Mouse (Mus musculus): ENCODE results near the gene Adamts7. TPM values are rescaled to one million over a fixed set of nuclear protein-coding genes. Genes with fewer than 3 reads are reported as not detected.
A peak's percentile ranks its signal among the peaks of the same experiment; 100 is the strongest.

The Adamts7 gene
- under 1 TPM; 0.59 to 0.97 TPM for total RNA-seq (2021)
- long read RNA-seq, experiment 1, partial matches to known transcripts = 1 of 1 reads
- long read RNA-seq, experiment 1, other reads (novel, unspliced or antisense) = 0 of 1 reads
- long read RNA-seq, experiment 2, partial matches to known transcripts = 0 of 1 reads
- long read RNA-seq, experiment 2, other reads (novel, unspliced or antisense) = 1 of 1 reads

- peak within 1 kb of the TSS; percentile 70 for H3K4me3 ChIP-seq
- TF ChIP-seq CTCF (conservative IDR thresholded peaks at IDR 0.05) = no peak
- no peak within 1 kb of the TSS for H3K27ac ChIP-seq
- no peak for DNase-seq (ENCODE audit: low spot score in 2 of 2)
These were observed at the start of gene Adamts7 for GRCm38 (mm10) chr9:90162926-90163748. TSS of gene Adamts7 (plus strand) at chr9:90163069.

GRCm38 (mm10) chr9:90113151-90113550 lies 49.7 kb upstream of the Adamts7 start:
- Histone ChIP-seq H3K27ac (peak overlapping the region; percentile 100), H3K4me3 (peak overlapping the region; percentile 98)
- TF ChIP-seq CTCF (conservative IDR thresholded peaks at IDR 0.05) = no peak
- DNase-seq (ENCODE audit: low spot score in 2 of 2) = no peak

DNA sequence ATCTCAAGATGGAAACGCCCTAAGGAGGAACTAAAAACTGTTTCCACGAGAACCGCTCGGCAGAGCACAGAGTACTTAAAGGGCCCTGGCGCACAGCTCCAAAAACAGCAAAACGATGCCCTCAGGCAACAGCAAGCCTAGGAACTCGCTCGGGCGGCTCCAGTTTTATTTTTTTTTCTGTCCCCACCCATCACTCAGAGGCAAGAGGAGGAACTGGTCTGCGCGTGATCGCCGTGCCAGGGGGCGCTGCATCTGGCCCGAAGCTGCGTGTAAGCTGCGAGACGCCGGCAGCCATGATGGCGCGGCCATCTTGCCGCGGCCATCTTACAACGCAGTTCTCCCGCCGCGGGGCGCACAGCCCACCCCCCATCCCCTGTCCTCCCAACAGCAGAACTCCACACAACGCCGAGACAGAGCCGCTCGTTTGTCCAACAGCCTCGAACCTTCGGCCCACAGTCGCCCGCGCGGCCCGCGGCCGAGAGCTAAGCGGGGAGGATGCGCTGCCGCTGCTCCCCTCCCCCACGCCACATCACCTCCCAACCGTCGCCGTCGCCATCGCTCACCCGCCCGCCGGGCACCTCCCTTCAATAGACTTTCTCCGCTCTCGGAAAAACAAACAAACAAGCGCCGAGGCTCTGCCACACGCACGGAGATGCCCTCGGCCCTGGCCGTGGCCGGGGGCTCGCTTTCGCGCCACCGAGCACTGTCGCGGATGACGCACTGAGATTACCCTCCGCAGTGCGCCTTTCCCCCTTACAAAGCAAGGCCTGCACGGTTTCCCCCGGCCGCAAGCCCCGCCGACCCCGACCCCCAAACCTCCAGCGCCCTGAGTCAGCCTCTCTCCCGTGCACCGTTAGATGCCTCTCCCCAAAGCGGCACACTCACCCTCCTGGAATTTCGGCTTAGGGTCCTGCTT lies 49.0 kb upstream of the Adamts7 start:
- peak overlapping the region; percentile 98 for H3K4me3 ChIP-seq
- H3K27ac ChIP-seq = peak overlapping the region; percentile 100
- peak; percentile 79 for TF ChIP-seq CTCF (conservative IDR thresholded peaks at IDR 0.05)
- peak; percentile 87 to 88 for DNase-seq (ENCODE audit: low spot score in 2 of 2)

DNA sequence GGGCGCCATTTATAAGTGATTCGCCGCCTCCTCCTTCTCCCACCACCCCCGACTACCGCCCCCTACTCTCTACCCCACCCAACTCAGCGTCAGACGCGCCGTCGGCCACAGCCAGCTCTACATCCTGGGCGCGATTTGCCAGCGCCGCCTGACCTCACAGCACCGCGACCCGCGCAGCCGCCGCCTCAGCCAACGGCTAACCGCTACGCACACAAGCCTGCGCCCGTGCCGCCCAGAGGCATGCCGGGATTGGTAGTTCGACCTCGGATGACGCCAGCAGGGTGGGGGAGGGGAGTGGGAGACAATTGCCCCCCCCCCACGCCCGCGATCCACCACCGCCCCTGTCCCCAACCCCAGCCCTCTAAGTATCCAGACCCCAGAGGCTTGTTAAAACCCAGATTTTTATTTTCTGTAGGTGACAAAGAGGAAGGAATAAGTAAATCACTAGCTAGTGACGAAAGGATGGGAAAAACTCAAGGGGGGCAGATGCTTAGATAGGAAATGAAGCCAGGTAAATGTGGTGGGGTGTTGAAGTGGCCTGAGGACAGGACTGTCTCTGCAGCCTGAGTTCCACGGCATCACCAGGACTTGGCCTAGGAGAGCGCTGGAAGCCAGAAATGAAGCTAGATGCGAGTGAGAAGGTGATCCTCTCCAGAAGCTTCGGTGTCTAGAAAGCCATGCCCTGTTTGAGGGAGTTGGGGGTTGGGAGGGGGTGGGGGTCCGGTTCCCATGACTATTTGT lies 48.1 kb upstream of the Adamts7 start, which contains the start of gene Morf4l1:
Morf4l1 (minus strand) TSS at position 208 of the 741 bp plus-strand sequence.
- Histone ChIP-seq H3K27ac (peak within 1 kb of the TSS; percentile 100), H3K4me3 (peak within 1 kb of the TSS; percentile 98)
- no peak for TF ChIP-seq CTCF (conservative IDR thresholded peaks at IDR 0.05)
- peak; percentile 98 to 99 for DNase-seq (ENCODE audit: low spot score in 2 of 2)

GRCm38 (mm10) chr9:90115308-90115700 lies 47.6 kb upstream of the Adamts7 start:
- no peak for TF ChIP-seq CTCF (conservative IDR thresholded peaks at IDR 0.05)
- H3K27ac ChIP-seq = peak overlapping the region; percentile 100; the same call in 1 of the 2 replicates
- DNase-seq (ENCODE audit: low spot score in 2 of 2) = no peak
- H3K4me3 ChIP-seq = peak overlapping the region; percentile 98

DNA sequence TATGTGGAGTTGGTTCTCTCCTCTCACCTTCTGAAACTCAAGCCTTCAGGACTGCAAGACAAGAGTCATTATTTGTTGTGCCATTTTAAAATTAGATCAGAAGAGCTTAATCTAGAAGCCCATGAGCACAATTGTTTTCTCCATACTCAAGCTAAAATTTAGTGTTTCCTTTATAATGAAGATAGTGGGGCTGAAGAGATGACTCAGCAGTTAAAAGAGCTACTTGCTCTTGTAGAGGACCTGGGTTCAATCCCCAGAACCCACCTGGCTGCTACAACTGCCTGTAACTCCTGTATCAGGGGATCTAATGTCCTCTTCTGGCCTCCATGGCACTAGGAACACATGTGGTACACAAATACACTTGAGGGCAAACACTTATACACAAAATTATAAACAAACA lies 45.6 kb upstream of the Adamts7 start:
- no peak for DNase-seq (ENCODE audit: low spot score in 2 of 2)
- TF ChIP-seq CTCF (conservative IDR thresholded peaks at IDR 0.05) = no peak
- H3K27ac ChIP-seq = no peak overlapping the region
- no peak overlapping the region for H3K4me3 ChIP-seq

- TF ChIP-seq CTCF (conservative IDR thresholded peaks at IDR 0.05) = no peak
- Histone ChIP-seq H3K4me3 (no peak overlapping the region), H3K27ac (0 out of 2 replicates have a peak overlapping the region, but pooled peaks have one; percentile 46)
- DNase-seq (ENCODE audit: low spot score in 2 of 2) = no peak
These were observed 40.6 kb upstream of the Adamts7 start for GRCm38 (mm10) chr9:90122246-90122740.

- no peak for TF ChIP-seq CTCF (conservative IDR thresholded peaks at IDR 0.05)
- Histone ChIP-seq H3K27ac (no peak overlapping the region), H3K4me3 (no peak overlapping the region; the same call in 1 of the 2 replicates)
- no peak for DNase-seq (ENCODE audit: low spot score in 2 of 2)
These were observed 38.6 kb upstream of the Adamts7 start for GRCm38 (mm10) chr9:90124156-90124872.

- H3K27ac ChIP-seq = no peak overlapping the region
- TF ChIP-seq CTCF (conservative IDR thresholded peaks at IDR 0.05) = no peak
- H3K4me3 ChIP-seq = peak overlapping the region; percentile 8; the same call in 1 of the 2 replicates
- DNase-seq (ENCODE audit: low spot score in 2 of 2) = no peak
These were observed 38.0 kb upstream of the Adamts7 start for GRCm38 (mm10) chr9:90124873-90125245.

GRCm38 (mm10) chr9:90125416-90126099 lies 37.3 kb upstream of the Adamts7 start:
- DNase-seq (ENCODE audit: low spot score in 2 of 2) = no peak
- no peak for TF ChIP-seq CTCF (conservative IDR thresholded peaks at IDR 0.05)
- H3K27ac ChIP-seq = no peak overlapping the region
- H3K4me3 ChIP-seq = peak overlapping the region; percentile 55

Measured in layer of hippocampus, adult 2 months (tissue).